Mouse (Mus musculus) left cerebral cortex, adult 11 months (tissue): ENCODE measurements around the gene Grip1.

ENCODE experiments used
- DNase-seq: peaks from one replicate; pipeline ENCODE4 v3.0.0; 2022; ENCODE audit warnings: low spot score

Gene Grip1

GRCm38 (mm10) chr10:119453431-119454105, at the start of gene Grip1:
TSS of gene Grip1 (plus strand) at chr10:119453830.
- no peak for DNase-seq

GRCm38 (mm10) chr10:119405103-119405502, 48.5 kb upstream of the Grip1 start:
- DNase-seq, result no peak

- DNase-seq, result no peak
These were observed 48.0 kb upstream of the Grip1 start for GRCm38 (mm10) chr10:119405612-119406011.

- DNase-seq, result peak; percentile 8
These were observed 45.3 kb upstream of the Grip1 start for GRCm38 (mm10) chr10:119408327-119408726.

GRCm38 (mm10) chr10:119413238-119413637, 40.4 kb upstream of the Grip1 start:
- no peak for DNase-seq

- DNase-seq, result no peak
These were observed 38.5 kb upstream of the Grip1 start for GRCm38 (mm10) chr10:119415106-119415505.

GRCm38 (mm10) chr10:119421418-119421817, 32.2 kb upstream of the Grip1 start:
- no peak for DNase-seq

GRCm38 (mm10) chr10:119423821-119424534, 29.7 kb upstream of the Grip1 start:
- DNase-seq, result no peak

GRCm38 (mm10) chr10:119427653-119428052, 26.0 kb upstream of the Grip1 start:
- DNase-seq, result no peak

GRCm38 (mm10) chr10:119428106-119428505, 25.5 kb upstream of the Grip1 start:
- no peak for DNase-seq

GRCm38 (mm10) chr10:119430240-119430639, 23.4 kb upstream of the Grip1 start:
- no peak for DNase-seq

- no peak for DNase-seq
These were observed 21.8 kb upstream of the Grip1 start for GRCm38 (mm10) chr10:119431801-119432200.

GRCm38 (mm10) chr10:119435818-119436217, 17.8 kb upstream of the Grip1 start:
- no peak for DNase-seq

GRCm38 (mm10) chr10:119437319-119437718, 16.3 kb upstream of the Grip1 start:
- no peak for DNase-seq

- no peak for DNase-seq
These were observed 11.9 kb upstream of the Grip1 start for GRCm38 (mm10) chr10:119441743-119442142.

GRCm38 (mm10) chr10:119447392-119447914, 6.2 kb upstream of the Grip1 start:
- no peak for DNase-seq

- DNase-seq, result no peak
These were observed 5.7 kb upstream of the Grip1 start for GRCm38 (mm10) chr10:119447930-119448329.

GRCm38 (mm10) chr10:119452698-119453097, 932 bp upstream of the Grip1 start:
- no peak for DNase-seq

- no peak for DNase-seq
These were observed 557 bp downstream of the Grip1 start for GRCm38 (mm10) chr10:119454106-119454667.

- DNase-seq, result no peak
These were observed 1.3 kb downstream of the Grip1 start for GRCm38 (mm10) chr10:119454668-119455542.

GRCm38 (mm10) chr10:119455543-119455940, 1.9 kb downstream of the Grip1 start:
- no peak for DNase-seq

GRCm38 (mm10) chr10:119457121-119457520, 3.5 kb downstream of the Grip1 start:
- no peak for DNase-seq
